Mouse (Mus musculus) adrenal gland, postnatal 10 days (tissue): ENCODE measurements at regions not wholly inside any gene's neighbourhood (a gene's known extent, or its start where the extent isn't known, plus 50 kb on each side); places are given as distances from the start of the nearest gene placed in this dataset.

Experiments
- DNase-seq: peaks from one replicate; pipeline ENCODE4 v3.0.0; 2021; ENCODE audit warnings: mixed read lengths

DNA sequence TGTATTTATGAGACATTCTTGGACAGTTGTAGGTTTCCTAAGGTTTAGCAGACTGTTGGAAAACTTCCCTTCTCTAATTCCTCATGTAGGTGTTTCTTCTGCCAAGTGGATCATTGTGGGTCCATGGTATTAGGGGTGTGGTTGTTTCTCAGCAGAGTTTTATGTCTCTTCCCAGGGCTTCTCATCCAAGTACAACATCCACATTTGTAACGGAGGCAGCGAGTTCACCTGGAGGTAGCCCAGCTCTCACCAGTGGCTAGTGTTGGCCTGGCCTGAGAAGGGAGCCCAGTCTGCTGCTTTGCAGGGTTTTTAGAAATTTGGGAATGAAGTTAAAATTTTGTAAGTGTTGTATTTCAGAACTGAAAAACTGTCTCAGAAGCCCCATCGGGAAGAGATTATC, 122.4 kb downstream of the Wnt5a start:
- DNase-seq = no peak

DNA sequence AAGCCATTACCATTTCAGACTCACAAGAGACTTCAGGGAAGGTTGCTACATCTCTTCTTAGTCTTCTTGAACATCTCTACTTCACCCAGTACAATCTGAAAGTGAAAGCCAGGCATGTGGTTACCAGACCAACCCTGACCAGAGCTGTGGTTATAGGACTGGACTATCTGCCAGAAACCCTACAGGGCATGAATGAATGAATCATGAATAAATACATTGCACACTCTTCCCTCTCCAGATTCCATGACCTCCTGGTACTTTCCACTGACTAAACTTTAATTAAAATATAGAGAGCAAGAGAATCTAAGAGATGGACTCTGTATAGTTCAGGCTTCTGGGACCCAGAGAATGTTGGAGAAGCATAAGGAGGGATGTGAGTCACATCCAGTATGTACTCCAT, 130.6 kb downstream of the Wnt5a start:
- no peak for DNase-seq

DNA sequence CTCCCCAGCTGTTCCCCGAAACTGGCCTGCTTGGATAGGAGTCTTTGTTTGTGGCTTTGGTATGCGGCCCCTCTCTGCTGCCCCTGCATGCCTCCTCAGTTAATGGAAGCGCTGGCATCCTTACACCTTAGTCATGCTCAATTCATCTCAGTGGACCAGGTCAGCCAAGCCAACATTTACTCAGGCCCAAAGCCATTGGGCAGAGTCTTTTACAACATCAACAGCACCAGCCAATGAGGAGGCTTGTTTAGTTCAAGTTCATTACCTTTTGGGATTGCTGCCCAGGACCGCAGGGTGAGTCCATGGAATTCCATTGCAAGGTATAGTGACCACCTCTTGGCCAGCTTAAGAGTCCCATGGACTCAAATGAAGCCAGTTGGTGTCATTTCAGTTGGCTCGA, 134.5 kb downstream of the Wnt5a start:
- DNase-seq = no peak

DNA sequence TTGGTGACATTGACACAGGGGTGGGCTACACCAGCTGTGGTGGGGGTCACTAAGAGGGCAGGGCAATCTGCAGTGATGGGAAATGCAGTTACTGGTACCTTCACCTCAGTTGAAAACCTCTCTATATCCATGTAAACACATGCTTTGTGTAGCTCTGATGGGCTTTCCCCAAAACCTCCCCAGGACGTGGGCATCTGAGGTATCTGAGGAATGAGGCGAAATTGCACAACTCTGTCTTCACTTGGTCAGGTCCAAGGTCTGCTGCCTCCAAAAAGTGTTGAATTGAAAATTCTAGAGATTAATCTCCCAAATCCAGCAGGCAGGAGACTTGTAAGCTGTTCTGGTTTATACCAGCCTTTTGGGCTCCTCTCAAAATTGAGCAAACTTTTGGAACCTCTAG, 141.3 kb downstream of the Wnt5a start:
- DNase-seq = no peak

DNA sequence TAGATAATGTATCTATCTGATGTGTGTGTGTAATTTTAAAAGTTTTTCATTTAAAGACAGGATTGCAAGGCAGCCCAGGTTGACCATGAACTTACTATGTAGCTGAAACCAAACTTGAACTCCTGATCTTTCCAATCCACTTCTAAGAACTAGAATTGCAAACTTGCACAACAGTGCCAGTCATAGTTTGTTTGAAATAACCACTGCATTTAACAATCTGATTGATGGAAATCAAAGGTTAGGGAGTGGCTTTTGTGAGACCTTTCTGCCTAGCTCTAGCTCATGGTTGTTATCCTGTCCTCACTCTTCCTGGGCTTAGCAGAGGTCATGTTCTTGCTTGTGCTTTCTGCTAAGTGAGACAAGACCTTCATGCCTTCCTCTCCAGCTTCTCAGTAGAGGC, 144.9 kb downstream of the Wnt5a start:
- no peak for DNase-seq

DNA sequence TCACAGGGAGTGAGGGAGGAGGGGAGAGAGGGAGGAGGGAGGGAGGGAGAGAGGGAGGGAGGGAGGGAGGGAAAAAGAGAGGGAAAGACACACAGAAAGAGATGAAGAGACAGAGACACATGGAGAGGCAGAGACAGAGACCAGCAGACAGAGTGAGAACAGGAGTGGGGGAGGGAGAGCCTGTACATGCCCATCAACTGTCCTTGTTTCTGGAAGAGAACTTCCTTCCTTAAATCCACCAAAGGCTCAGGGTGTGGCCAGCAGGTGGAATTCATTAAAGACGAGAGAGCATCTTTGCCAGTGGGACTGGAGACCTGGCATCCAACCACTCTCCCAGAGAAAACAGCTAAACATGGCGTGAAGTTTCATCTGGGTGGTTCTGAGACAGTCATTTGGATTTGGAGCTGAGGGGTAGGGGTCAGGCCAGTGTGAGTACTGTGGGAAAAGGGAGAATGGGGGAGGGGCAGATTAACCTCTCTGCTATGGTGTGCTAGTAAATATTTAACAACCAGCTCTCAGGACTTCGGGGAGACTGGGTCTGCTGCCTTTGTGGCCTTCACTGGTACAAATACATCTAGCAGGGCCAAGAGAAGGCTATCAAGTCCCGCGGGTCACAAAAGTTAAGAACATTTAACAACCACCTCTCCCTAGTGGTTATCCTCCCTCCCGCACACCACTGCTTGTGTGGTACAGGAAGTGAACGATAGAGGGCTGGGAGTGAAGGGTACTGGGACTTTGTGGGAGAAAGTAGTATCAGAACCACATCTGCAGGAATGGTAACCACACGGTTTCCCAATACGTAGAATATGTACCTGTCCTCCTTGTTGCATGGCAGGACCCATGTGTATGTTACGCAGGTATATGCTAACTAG, 148.7 kb downstream of the Wnt5a start:
- DNase-seq = no peak

DNA sequence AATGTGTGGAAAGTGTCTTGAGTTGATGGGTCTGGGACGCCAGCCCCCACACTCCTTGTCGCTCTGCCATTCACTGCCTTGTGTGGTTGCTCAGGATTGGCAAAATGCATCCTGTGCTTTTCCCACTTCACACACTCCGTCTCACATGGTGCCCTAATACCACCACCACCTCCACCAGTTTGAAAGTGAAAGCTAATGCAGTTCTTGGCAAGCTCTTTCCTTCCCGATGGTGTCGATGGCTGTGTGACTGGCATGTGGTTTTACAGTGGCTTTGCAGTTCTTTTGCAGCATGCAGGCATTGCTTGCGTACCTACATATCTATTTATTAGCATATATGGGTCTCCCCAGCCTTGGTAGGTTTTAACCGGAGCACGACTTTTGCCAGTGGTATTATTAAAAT, 152.7 kb downstream of the Wnt5a start:
- DNase-seq = no peak

DNA sequence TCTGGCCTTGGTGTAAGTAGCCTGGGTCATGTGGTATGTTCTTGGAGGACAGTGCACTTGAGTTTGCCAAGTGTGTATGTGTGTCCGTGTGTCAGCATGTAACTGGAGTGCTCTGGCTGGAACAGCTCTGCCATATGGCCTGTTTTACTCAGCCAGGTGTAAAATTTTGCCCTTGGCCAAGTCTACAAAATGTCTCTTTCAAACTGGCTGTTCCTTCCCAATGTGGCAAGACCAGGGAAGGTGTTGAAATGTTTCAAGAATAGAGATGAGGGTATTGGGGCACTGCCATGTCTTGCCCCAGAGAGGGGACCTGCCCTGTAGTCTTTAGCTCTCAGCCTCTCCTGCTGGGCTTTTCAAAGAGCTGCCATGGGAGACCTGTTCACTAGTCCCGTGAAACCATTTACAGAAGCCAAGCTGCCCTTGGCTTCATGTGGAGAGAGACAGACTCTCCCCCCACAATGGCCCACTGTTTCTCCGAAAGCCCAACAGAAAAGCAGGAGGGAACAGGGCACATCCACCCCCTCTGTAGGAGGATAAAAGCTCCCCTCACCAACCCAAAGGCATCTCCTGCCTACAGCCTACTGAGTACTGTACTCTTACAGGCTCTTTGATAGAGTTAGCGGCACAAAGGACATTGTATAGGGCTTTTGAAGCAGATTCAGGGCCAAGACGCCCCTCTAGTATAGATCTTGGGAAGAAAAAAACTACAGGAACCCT, 156.5 kb downstream of the Wnt5a start:
- DNase-seq = peak; percentile 10

DNA sequence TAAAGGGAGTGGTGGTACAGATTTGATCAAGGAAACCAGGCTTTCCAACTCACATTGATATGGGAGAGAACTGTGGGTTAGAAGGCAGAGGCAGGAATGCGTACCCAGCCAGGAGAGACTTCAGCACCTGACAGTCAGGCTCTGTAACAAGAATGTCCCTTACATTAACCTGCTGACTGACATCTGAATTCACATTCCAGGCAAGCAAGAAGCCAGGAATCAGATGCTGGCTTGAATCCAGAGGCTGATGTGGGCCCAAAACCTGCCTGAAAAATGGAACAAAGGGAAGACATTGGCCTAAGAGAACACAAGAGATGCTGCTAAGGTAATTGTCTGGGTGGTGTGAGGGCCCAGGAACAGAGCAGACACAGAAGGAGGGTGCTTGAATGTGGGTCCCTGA, 158.8 kb downstream of the Wnt5a start:
- DNase-seq = no peak

DNA sequence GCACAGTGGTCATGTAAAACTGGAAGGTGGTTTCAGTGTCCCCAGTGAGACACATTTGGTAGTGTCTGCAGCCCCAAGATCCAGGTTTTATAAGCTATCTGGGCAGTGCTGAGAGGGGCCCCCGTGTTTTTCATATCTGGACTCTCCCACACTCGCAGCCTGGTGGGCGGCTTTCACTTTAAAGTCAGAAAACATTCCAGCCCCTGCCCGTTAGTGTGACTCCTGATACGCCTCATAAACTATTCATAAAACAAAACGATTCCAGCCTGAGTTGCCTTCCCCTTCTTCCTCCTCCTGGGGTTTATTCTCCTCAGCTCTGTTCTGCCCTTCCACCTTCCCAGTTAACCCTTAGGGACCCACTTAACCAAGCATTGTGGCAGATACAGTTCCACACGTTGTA, 159.6 kb downstream of the Wnt5a start:
- DNase-seq = no peak

DNA sequence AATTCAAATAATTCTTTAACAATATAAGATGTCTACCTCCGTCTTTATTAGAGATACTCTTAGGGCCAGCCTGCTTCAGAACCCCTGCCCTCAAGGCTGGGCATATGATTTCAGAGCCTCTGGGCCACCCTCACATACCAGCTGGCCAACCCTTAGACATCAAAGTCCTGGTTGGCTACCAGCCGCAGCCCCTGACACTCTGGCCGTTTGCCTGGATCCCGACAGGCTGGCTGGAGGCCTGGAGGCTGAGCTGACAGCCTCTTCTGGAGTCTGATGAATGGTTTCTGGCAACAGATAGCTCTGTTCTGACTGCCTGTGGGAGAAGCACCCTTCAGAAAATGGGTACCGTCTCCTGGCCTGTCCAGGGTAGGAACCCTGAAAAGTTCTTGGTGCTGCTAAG, 170.9 kb downstream of the Wnt5a start:
- peak; percentile 83 for DNase-seq

DNA sequence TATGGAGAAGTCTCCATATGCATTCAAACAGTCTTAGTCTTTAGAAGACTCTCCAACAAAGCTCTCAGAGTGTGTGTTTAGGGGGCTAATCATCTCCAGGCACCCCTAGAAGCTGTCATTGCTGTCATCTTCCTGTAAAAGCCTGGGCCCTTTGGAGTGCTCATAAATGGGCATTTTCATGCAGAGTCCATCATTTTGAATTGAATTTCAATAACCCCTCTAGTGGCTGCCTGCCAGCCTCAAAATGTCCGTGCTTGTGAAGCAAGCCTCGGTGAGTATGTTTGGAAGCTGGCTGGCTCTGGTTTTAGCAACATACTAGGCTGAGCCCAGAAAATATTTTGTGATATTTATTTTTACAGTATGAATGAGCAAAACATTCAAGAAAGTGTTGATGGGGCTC, 195.2 kb downstream of the Wnt5a start:
- no peak for DNase-seq

DNA sequence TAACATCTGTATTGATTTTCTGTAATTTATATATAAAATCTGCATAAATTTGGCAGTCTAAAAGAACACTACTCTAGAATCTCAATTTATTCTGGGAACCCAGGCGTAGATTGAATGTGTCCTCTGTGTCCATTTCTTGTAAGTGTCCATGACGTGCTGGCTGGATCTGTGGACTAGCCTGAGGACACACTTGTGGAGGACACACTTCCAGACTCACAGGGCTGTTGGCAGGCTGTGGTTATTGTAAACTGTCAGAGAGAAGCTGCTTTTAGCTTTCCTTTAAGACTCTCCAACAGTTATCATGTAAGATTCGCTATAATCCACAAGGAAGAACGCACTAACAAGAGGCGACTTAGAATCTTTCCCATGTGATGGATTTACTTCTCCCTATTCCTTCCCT, 200.2 kb downstream of the Wnt5a start:
- no peak for DNase-seq

DNA sequence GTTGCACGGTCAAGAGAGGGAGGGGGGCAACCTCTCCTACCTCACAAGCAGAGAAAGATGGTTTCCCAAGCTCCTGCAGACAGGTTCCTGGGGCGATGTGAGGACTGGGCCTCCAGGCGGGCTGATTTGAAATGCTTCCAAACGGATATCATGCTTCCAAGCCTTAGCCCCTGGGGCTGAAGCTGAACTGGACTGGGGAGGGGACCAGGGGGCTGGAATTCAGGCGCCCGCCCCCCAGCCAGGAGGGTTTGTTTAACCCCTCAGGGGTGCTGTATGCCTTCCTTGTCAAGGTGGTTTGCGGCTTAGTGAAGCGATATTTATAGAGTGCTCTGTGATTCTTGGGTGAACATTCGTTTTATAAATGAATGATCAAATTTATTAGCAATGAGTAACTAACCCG, 210.0 kb downstream of the Wnt5a start:
- no peak for DNase-seq

DNA sequence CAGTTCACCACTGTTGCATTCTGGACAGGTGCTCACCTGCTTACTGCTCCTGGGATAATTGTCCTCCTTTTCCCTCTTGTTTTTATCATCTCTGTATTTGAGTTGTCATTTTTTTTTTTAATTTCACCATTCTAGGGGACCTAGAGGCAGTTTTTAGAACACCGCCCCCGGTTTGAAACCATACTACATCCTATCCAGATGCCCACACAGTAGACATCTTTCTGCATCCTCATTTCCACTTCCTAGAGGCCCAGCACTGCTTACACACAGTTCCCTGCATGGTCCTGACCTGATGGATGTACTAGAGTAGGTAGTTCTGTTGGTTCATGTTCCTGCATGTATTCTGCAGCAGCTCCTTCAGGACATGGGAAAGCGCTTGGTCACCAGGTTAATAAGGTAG, 216.0 kb downstream of the Wnt5a start:
- DNase-seq = no peak

DNA sequence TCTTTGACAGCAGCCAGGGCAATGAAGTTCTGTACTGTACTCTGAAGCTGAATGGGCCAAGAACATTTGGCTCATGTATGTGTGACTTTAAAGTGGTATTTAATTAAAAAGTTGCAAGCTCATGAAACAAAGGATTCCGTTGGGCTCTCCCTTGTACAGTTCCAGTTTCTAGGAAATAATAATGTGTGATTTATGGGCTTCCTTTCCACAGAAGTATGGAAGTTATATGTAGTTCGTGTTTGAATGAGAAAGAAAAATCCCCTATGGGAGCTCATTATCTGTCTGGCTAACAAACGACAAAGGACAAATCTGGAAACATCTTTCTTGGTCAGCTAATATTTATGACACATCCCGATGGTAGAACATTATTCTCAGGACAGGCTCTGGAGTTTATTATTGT, 221.1 kb downstream of the Wnt5a start:
- DNase-seq = no peak

DNA sequence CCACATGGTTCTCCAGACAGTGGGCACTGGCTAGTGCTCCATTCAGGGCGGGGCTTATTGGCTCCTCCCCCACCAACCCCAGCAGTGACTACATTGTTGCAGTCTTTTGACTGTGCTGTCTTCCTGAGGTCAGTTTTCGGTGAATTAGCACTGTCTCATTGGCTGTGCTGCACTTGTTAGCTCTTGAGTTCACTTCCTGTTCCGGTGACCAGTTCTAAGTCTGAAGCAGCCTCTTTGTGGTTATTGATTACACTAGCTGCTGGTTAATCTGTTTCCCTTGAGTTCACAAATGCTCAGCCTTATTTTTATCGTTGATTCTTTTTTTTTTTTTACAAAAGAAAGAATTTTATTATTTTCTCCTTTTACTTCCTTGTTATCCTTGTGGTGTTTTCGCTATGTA, 228.9 kb downstream of the Wnt5a start:
- no peak for DNase-seq

DNA sequence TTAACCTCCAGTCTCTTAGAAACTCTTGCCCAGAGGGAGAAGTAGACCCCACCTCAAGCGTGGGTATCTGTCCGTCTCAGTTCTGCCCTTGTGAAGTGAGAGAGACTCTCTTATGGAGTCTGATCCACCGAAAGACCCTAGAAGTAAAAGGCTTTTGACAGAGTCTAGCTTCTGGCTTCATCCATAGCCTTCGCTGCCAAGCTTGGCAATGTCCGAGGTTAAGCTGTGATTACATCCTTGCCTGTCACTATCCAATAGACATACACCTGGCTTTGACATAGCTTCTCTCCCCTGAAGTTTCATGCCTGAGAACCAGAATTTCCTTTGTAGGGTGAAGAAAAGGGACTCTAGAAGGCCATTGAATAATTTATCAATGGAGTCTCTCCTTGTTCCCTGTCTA, 230.9 kb downstream of the Wnt5a start:
- DNase-seq = no peak

DNA sequence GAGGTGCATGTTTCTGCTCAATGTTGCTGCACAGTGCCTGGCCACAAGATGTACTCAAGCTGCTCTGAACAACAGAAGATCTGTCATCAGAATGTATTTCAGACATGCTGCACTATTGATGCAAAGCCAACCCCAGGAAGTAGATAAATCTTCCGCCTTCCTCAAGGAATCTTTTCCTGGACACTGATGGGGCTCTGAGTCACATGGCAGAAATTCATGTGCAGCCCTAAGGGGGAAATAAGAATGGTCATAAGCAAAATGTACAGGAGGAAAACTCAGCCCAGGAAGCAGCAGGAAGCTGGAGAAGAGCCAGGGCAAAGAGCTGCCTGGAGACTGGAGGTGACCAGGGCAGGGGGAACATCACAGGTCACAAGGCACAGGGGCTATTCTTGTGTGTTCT, 235.5 kb downstream of the Wnt5a start:
- DNase-seq = no peak

DNA sequence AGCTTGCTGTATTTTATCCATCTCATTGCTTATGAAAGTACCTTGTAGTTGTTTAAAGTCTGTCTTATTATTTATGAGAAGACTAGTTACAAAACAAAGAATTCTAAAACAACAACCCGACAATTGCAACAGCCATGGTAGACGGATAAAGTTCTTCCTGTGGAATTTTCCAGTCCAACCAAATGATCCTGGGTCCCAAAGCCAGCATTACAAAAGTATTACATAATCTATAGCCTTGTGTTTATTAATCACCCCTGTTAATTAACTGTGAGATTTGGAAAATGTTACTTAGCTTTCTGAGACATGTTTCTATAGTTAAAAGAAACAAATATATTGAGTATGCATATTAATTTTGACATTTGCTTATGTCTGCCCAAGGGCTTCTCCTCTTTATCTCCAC, 236.9 kb downstream of the Wnt5a start:
- DNase-seq = no peak

DNA sequence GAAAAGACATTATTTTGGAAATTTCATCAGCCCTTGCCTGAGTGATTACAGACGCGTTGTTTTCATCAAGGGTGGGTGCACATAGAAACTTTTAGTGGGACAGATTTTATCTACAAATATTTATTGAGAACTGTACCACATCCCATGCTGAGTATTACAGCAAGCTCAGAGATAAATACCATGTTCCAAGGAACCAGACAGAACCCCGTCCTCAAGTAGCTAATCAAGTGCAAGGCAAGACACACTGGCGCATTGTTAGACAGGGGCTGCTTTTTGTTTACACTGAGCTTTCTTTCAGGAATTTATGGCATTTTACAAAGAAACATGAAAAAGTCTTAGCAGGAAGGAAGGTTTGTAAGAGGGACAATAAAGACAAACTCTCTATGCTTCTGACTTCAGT, 239.1 kb downstream of the Wnt5a start:
- DNase-seq = no peak

DNA sequence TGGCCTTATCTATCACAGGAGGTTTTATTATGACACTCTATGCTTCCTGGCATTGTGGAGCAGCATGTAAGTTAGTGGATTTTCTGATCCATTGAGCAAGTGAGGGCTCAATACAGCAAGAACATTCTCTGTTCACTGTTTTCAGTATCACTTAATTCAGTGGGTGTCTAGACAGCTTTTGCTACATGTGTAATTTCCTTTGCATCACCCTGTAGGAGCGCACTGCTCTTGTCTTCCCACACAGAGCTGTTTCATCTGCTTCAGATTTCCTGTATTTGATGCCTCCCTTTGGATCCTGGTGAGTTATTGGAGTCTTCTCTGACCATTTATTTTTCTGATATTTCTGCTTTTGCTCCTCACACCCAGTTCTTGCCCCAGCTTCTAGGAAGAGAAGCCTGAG, 245.8 kb downstream of the Wnt5a start:
- no peak for DNase-seq

DNA sequence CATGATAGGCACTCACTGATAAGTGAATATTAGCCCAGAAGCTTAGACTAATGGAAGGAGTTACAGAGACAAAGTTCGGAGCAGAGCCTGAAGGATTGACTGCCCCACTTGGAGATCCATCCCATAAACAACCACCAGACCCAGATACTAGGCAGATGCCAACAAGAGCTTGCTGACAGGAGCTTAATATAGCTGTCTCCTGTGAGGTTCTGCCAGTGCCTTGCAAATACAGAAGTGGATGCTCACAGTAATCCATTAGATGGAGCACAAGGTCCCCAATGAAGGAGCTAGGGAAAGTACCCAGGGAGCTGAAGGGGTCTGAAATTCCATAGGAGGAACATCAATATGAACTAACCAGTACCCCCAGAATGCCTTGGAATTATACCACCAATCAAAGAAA, 252.8 kb upstream of the Lrtm1 start:
- DNase-seq = no peak

DNA sequence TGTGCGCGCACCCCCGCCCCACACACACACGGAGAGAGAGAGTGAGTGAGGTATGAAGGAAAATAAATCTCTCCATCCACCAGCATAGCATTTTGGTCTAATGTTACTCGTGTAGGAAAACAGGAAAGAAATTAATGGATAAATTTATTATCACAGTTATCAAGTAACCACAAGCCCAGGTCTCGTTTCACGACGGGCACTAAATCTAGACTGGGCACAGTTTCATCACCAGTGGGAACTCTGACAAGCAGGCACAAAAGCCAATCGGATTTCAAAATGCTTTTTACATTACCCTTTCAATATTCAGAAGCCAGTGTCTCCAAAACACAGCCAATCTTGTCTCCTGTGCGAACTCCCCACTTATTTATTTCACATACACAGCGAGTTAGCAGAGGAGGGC, 244.9 kb upstream of the Lrtm1 start:
- DNase-seq = no peak
